Mouse (Mus musculus) small intestine, adult 2 months (tissue): ENCODE results near the gene Ncapd3. TPM values are rescaled to one million over a fixed set of nuclear protein-coding genes. Genes with fewer than 3 reads are reported as not detected.

ENCODE experiments used
- H3K27ac ChIP-seq: fragments of 200-500 bp; 2 replicates; pipeline ENCODE4 v1.5.1; 2012; ENCODE audit warnings: low read depth, low read length, control low read depth, inconsistent platforms; ENCODE audit not compliant: insufficient read depth
- H3K27me3 ChIP-seq: fragments of 200-500 bp; 2 replicates; pipeline ENCODE4 v1.6.1; 2012; ENCODE audit warnings: mild to moderate bottlenecking, moderate library complexity, low read length, inconsistent platforms; ENCODE audit not compliant: control insufficient read depth, insufficient read depth
- H3K36me3 ChIP-seq: fragments of 200-500 bp; 2 replicates; pipeline ENCODE4 v1.6.1; 2012; ENCODE audit warnings: mild to moderate bottlenecking, low read length, control low read depth, inconsistent platforms; ENCODE audit not compliant: control insufficient read depth, insufficient read depth
- H3K4me1 ChIP-seq: fragments of 200-500 bp; 2 replicates; pipeline ENCODE4 v1.6.1; 2012; ENCODE audit warnings: low read length, inconsistent platforms, mixed read lengths; ENCODE audit not compliant: control insufficient read depth, insufficient read depth, insufficient read length
- H3K4me3 ChIP-seq: fragments of 200-500 bp; 2 replicates; pipeline ENCODE4 v1.5.1; 2012; ENCODE audit warnings: low read depth, mild to moderate bottlenecking, control low read depth, inconsistent platforms, low read length, moderate library complexity
- CTCF ChIP-seq: fragments of 200-500 bp; IDR thresholded peaks from 2 replicates; pipeline ENCODE4 v1.5.1; 2012; ENCODE audit warnings: low read depth, mild to moderate bottlenecking, control low read depth, inconsistent platforms, low read length, moderate library complexity, mixed read lengths; ENCODE audit not compliant: insufficient replicate concordance, insufficient read length; ENCODE audit errors: extremely low read depth
- POLR2A ChIP-seq: fragments of 200-500 bp; IDR thresholded peaks from 2 replicates; pipeline ENCODE4 v1.6.1; 2012; ENCODE audit warnings: low read depth, mild to moderate bottlenecking, control low read depth, inconsistent platforms, low read length, moderate library complexity
- WGBS: fragments of 180-500 bp; shearing (Covaris S2); methylation state at CpG from one replicate; pipeline ENCODE4 v1.1.7; 2018; 5-methylcytosine and 5-hydroxymethylcytosine counted together
- polyA plus RNA-seq: library from polyadenylated mRNA; depleted of rRNA; stranded (reverse); fragments of >200 nt; gene quantifications from 2 replicates; pipeline ENCODE4 v1.2.3, GENCODE M21; 2012; rRNA removed

Ncapd3 gene
- polyA plus RNA-seq, result 7.6 and 13.2 TPM in 2 replicates

GRCm38 (mm10) chr9:27029828-27030762 is at the start of gene Ncapd3, which contains the start of gene Vps26b:
Gene Ncapd3 (plus strand): TSS chr9:27030175.
Gene Vps26b (minus strand): TSS chr9:27030065.
- peaks cover 10% of the 10 kb centered on the region for H3K4me1 ChIP-seq
- peak within 1 kb of the TSS; percentile 81 for H3K4me3 ChIP-seq
- peak; percentile 47; the same call in 1 of the 2 replicates for TF ChIP-seq POLR2A
- peak; percentile 37; the same call in 1 of the 2 replicates for TF ChIP-seq CTCF
- peak within 1 kb of the TSS; percentile 95 for H3K27ac ChIP-seq
- WGBS, result under 1% methylated on average over 80 of the region's 80 CpGs
- H3K27me3 ChIP-seq, result no peaks in the 10 kb centered on the region
- no peaks in the 10 kb centered on the region for H3K36me3 ChIP-seq

- WGBS, result 41% methylated on average over 2 of the region's 2 CpGs
These were observed 44.8 kb upstream of the Ncapd3 start for GRCm38 (mm10) chr9:26985090-26985613.

GRCm38 (mm10) chr9:26985668-26986277 is 44.2 kb upstream of the Ncapd3 start:
- Histone ChIP-seq H3K4me1 (peaks cover 3% of the 10 kb centered on the region; the same call in 1 of the 2 replicates), H3K27me3 (no peaks in the 10 kb centered on the region), H3K36me3 (peaks cover 32% of the 10 kb centered on the region), H3K4me3 (no peak overlapping the region), H3K27ac (no peak overlapping the region)
- 43% methylated on average over 6 of the region's 6 CpGs for WGBS
- TF ChIP-seq CTCF (no peak), POLR2A (no peak)

More at GRCm38 (mm10) chr9:26985090-26985613, 44.8 kb upstream of the Ncapd3 start:
- Histone ChIP-seq H3K36me3 (peaks cover 33% of the 10 kb centered on the region), H3K4me3 (no peak overlapping the region), H3K4me1 (peaks cover 3% of the 10 kb centered on the region; the same call in 1 of the 2 replicates), H3K27ac (no peak overlapping the region), H3K27me3 (no peaks in the 10 kb centered on the region)
- no peak for TF ChIP-seq CTCF
- no peak for TF ChIP-seq POLR2A

GRCm38 (mm10) chr9:26990181-26990580 is 39.8 kb upstream of the Ncapd3 start:
- Histone ChIP-seq H3K4me3 (no peak overlapping the region), H3K36me3 (peaks cover 24% of the 10 kb centered on the region), H3K27ac (no peak overlapping the region), H3K27me3 (no peaks in the 10 kb centered on the region), H3K4me1 (peaks cover 3% of the 10 kb centered on the region; the same call in 1 of the 2 replicates)
- 88% methylated on average over 4 of the region's 4 CpGs for WGBS
- no peak for TF ChIP-seq CTCF

- Histone ChIP-seq H3K4me1 (peaks cover 2% of the 10 kb centered on the region; the same call in 1 of the 2 replicates), H3K27ac (no peak overlapping the region), H3K27me3 (no peaks in the 10 kb centered on the region), H3K36me3 (peaks cover 20% of the 10 kb centered on the region), H3K4me3 (no peak overlapping the region)
- WGBS, result 66% methylated on average over 10 of the region's 10 CpGs
- no peak for TF ChIP-seq POLR2A
- TF ChIP-seq CTCF, result no peak
These were observed 36.9 kb upstream of the Ncapd3 start for GRCm38 (mm10) chr9:26993118-26993517.

- Histone ChIP-seq H3K4me3 (no peak overlapping the region), H3K27me3 (no peaks in the 10 kb centered on the region), H3K27ac (no peak overlapping the region), H3K4me1 (peaks cover 3% of the 10 kb centered on the region; the same call in 1 of the 2 replicates), H3K36me3 (peaks cover 18% of the 10 kb centered on the region)
- TF ChIP-seq POLR2A, result no peak
- no peak for TF ChIP-seq CTCF
- WGBS, result 81% methylated on average over 3 of the region's 3 CpGs
These were observed 36.1 kb upstream of the Ncapd3 start for GRCm38 (mm10) chr9:26993900-26994299.

- H3K36me3 ChIP-seq, result no peaks in the 10 kb centered on the region
- no peak for TF ChIP-seq POLR2A
- no peak for TF ChIP-seq CTCF
- H3K27me3 ChIP-seq, result no peaks in the 10 kb centered on the region
- no peak overlapping the region for H3K27ac ChIP-seq
- peaks cover 3% of the 10 kb centered on the region; the same call in 1 of the 2 replicates for H3K4me1 ChIP-seq
- no peak overlapping the region for H3K4me3 ChIP-seq
- 77% methylated on average over 3 of the region's 3 CpGs for WGBS
These were observed 32.9 kb upstream of the Ncapd3 start for GRCm38 (mm10) chr9:26997062-26997461.
